Mouse (Mus musculus) megakaryocyte, embryonic 14.5 days (primary cell): ENCODE results near the gene Inhba.

Experiments used
- FLI1 ChIP-seq: IDR thresholded peaks from 2 replicates; pipeline ENCODE4 v1.6.1; 2012; ENCODE audit warnings: low read length, inconsistent platforms, mixed read lengths
- GATA1 ChIP-seq: IDR thresholded peaks from 3 replicates; pipeline ENCODE4 v1.6.1; 2012; ENCODE audit warnings: mixed read lengths, low read length, inconsistent platforms, borderline replicate concordance

- no peak for TF ChIP-seq GATA1
- no peak for TF ChIP-seq FLI1
Measured at GRCm38 (mm10) chr13:15982041-15982440, 29.6 kb upstream of the Inhba start.
